Mouse (Mus musculus) gastrocnemius, postnatal 4 days (tissue): ENCODE measurements around the gene BC025446. TPM values are rescaled to one million over a fixed set of nuclear protein-coding genes. Genes with fewer than 3 reads are reported as not detected.

Experiments
- DNase-seq, 2 experiments: peaks; one replicate each; pipeline ENCODE4 v3.0.0; 2021 to 2022; ENCODE audit warnings: low spot score in 2 of 2, mixed read lengths in 2 of 2
- long read RNA-seq, 2 experiments: library from polyadenylated mRNA; stranded (forward); transcript quantifications; one replicate each; pipeline ENCODE4 v2.0.0; 2021
- total RNA-seq, 2 experiments: library from RNA; stranded (reverse); gene quantifications; 2 replicates each; pipeline ENCODE4 v1.2.3; 2021

The BC025446 gene
- total RNA-seq = under 1 TPM in 1 of 2 experiments, not detected in 1; 0.18 TPM
- long read RNA-seq, experiment 1 = 0 reads
- long read RNA-seq, experiment 2 = 0 reads

DNA sequence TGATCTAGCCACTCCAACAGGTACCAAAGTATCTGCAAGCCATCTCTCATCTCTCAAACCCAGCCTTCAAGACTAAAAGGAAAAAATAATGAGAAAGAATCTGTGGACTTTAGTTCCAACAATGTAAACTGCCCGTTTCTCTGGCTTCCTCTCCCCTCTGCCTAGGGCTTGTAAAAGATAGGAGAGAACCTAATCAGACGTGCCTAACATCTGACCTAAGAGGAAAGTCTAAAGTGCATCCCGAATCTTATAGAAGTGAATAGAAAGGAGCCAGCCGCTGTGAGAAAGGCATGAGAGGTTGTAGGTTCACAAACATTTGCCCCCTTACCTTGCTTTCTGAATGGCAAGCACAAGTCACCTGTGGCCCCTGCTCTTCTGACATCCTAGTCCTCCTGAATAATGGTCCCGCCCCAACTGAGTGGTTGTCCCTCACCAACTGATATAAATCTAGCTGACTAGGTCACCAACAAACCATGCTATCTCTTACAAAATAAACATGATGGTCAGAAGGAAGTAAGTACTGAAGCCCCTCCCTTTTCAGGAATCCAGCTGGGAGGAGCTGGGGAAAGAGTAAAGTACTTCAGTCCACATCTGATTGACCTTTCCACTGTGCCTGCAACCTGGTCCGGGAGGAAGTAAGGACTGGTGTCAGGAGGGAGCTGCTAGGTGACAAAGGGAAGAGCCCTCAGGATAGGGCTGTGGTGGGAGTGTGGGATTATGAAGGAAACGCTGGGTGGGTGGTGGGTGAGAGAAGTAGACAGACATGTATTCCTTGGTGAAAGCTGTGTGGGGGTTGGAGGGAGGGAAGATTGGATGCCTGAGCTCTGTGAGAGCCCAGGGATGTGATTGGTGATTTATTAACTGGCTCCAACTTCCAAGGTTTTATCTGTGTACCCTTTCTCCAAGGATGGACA is at the start of gene BC025446:
BC025446 (plus strand) TSS at position 599 of the 914 bp plus-strand sequence.
- DNase-seq = no peak

GRCm38 (mm10) chr15:75175506-75175905 is 40.7 kb upstream of the BC025446 start:
- DNase-seq = no peak

GRCm38 (mm10) chr15:75186291-75186690 is 29.9 kb upstream of the BC025446 start:
- DNase-seq = no peak

DNA sequence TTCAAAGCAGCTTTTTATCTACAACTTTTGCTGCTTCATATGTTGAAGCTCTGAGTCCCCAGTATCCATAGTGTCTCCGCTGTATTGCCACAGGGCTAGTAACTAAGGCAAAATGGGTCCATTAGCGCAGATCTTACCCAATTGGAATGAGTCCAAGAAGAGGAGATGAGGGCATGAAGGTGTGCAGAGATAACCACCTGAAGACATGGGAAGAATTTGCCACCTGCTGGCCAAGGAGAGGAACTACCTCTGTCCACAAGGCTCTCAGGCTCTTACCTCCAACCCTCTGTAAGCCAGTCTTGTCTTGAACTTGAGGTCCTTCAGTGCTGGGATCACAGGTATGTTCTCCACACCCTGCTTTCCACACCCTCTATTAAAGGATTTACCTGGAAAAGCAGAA is 27.1 kb upstream of the BC025446 start:
- no peak for DNase-seq

- DNase-seq = peak in 1 of 2 experiments; percentile 10
These were observed 25.6 kb upstream of the BC025446 start for GRCm38 (mm10) chr15:75190560-75190959.

GRCm38 (mm10) chr15:75216831-75217230 is 655 bp downstream of the BC025446 start:
- DNase-seq = no peak

- no peak for DNase-seq
These were observed 5.8 kb downstream of the BC025446 start for GRCm38 (mm10) chr15:75221942-75222341.

DNA sequence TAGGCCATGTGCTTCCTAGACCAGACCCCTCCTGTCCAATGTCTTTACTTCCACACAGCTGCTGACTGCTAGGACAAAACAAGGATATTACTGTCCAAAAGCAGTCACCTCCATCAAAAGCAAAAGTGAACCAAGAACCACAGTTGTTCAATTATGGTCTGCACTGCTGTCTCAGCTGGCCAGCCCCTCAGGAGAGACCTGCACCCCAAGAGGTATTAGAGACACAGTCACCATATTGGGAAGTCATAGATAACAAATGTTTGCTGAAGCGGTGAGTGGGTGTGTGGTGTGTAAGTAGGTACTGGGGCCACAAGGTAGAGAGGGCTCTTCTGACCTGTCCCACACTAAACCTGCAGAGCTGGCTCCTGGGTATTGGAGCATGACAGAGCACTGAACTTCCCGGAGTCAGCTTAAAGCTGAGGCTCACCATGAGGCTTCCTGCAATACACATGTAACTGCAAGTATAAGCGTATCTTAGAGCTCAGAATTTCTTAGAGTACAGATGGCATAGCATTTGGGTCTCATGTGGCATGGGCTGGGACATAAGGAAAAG is 21.6 kb downstream of the BC025446 start:
- no peak for DNase-seq

- no peak for DNase-seq
These were observed 24.4 kb downstream of the BC025446 start for GRCm38 (mm10) chr15:75240558-75240957.

- no peak for DNase-seq
These were observed 26.8 kb downstream of the BC025446 start for GRCm38 (mm10) chr15:75242756-75243640.

DNA sequence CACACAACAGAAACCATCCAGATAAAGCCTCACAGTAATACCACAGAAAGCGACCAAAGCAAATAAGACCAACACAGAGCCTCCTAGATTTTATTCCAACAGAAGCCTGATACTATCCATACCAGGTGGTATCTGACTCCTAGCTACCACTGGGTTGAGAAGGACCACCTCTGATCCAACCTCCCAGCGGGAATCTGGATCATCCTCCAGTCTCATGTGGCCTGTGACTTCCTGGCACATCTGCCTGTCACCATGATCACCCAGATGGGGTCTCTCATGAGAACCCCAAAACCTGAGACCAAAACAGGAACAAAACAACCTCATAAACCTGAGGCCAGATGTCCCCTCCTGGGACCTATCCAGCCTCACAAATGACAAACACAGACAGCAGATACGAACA is 38.5 kb downstream of the BC025446 start:
- no peak for DNase-seq

DNA sequence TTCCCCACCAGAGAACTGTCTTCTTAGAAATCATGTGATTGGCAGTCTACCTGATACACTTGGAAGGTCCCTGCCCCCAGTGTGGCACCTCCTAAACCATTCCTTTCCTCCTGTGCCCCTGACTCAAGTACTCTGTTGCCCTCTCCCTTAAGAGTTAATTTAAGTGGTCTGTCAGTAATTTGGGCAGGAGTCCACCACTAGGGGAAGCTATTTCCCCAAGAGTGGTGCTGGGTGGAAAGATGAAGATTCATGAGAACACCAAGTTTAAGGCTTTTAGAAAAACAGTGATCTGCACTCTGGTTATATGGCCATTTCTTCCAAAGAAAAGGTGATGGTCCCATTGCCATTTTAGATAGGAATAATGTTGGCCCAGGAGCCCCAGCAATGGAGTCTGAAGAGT is 49.7 kb downstream of the BC025446 start:
- no peak for DNase-seq

- no peak for DNase-seq
These were observed 50.5 kb downstream of the BC025446 start for GRCm38 (mm10) chr15:75266626-75267025.

GRCm38 (mm10) chr15:75268121-75268520 is 51.9 kb downstream of the BC025446 start, which contains the start of gene Ly6f:
Gene Ly6f (plus strand): TSS chr15:75268421.
- no peak for DNase-seq

- DNase-seq = no peak
These were observed 53.0 kb downstream of the BC025446 start for GRCm38 (mm10) chr15:75268916-75269829.

GRCm38 (mm10) chr15:75270169-75270568 is 54.0 kb downstream of the BC025446 start:
- no peak for DNase-seq

- DNase-seq = no peak
These were observed 54.7 kb downstream of the BC025446 start for GRCm38 (mm10) chr15:75270691-75271362.

DNA sequence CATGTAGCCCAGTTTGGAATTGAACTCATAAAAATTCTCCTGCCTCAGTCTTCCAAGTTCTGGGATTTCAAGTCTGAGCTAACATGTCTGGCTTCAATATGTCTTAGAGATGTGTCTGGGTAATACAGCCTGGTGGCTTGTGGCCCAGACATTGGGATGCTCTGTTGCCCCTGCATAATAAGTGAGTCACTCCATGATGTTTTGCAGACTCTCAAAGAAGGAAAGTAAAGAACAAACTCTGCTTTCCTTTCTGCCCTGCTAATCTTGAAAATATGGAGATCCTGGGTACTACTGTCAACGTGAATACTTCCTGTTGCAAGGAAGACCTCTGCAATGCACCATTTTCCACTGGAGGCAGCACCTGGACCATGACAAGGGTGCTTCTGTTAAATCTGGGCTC is 55.2 kb downstream of the BC025446 start:
- no peak for DNase-seq

- no peak for DNase-seq
These were observed 55.7 kb downstream of the BC025446 start for GRCm38 (mm10) chr15:75271891-75272290.
